ENCODE assay signal across 12 mouse cellular contexts in genomic region chr9:96573252-96573651, GRCm38 (mm10). TPM values are rescaled to one million over a fixed set of nuclear protein-coding genes. Genes with fewer than 3 reads are reported as not detected.
A peak's percentile ranks its signal among the peaks of the same experiment; 100 is the strongest.
DNase-seq lines count a peak whose midpoint lies in the region; ATAC-seq and TF ChIP-seq lines count a peak whose summit lies in the region.
"Had no signal": no experiment of that assay in that cellular context is flagged by ENCODE, and none has a peak within 500 bp of the region (broad histone marks: within the 10 kb centered on the region; RNA-seq: fewer than 3 reads in every experiment).

No protein-coding gene starts in this region.

- no peak overlapping the region for H3K9ac ChIP-seq in forebrain, postnatal 0 days
- H3K9ac ChIP-seq in forebrain, embryonic 11.5 days (ENCODE audit: low read length): no peak overlapping the region
- H3K9ac ChIP-seq in liver, postnatal 0 days (replicated peaks): no peak overlapping the region
- H3K9ac ChIP-seq in liver, embryonic 12.5 days: no peak overlapping the region

- in situ Hi-C loops in Patski (cut with MboI; ENCODE audit: low pct_unique_long_range_greater_than_20kb): no loop called here

- H3K4me3 ChIP-seq in forebrain, postnatal 0 days (ENCODE audit: low read depth, low read length): no peak overlapping the region
- no peak overlapping the region for H3K4me3 ChIP-seq in forebrain, embryonic 11.5 days (ENCODE audit: low read depth, low read length)
- H3K4me3 ChIP-seq in liver, postnatal 0 days (ENCODE audit: low read depth, low read length): no peak overlapping the region
- no peak overlapping the region for H3K4me3 ChIP-seq in liver, embryonic 12.5 days
- H3K4me3 ChIP-seq: myocyte had no signal

- CTCF ChIA-PET in Patski (lab: Charles Lee): interaction anchor here (1.0 to 3.2 kb wide), 3 partner anchors 80 to 224 kb away, joined by 4 to 16 read pairs (median 5); no protein-coding TSS in a partner anchor

- peak; percentile 18 for DNase-seq in forebrain, postnatal 0 days
- no peak for DNase-seq in forebrain, embryonic 11.5 days (ENCODE audit: low spot score)
- no peak for DNase-seq in liver, postnatal 0 days
- no peak for DNase-seq in Patski (ENCODE audit: low read depth, low spot score)
- peak; percentile 66 for DNase-seq in naive thymus-derived CD4-positive, alpha-beta T cell, adult 2 months (ENCODE audit: low read depth)
- DNase-seq in thymus, postnatal 25 days: no peak
- DNase-seq in urinary bladder, postnatal 36 days (ENCODE audit: low spot score in 2 of 2): no peak
- DNase-seq: cerebellum, postnatal 36 days; gastrocnemius, postnatal 14 days had no signal

- POLR2A ChIA-PET in Patski (lab: Charles Lee): no interaction called here

- no peaks in the 10 kb centered on the region for H3K4me1 ChIP-seq in forebrain, postnatal 0 days (ENCODE audit: insufficient read depth)
- no peaks in the 10 kb centered on the region for H3K4me1 ChIP-seq in forebrain, embryonic 11.5 days (replicated peaks; ENCODE audit: control insufficient read depth, insufficient read depth, low read length)
- H3K4me1 ChIP-seq in liver, postnatal 0 days (ENCODE audit: insufficient read depth): no peaks in the 10 kb centered on the region
- H3K4me1 ChIP-seq in liver, embryonic 12.5 days: no peaks in the 10 kb centered on the region

- no peak overlapping the region for H3K4me2 ChIP-seq in forebrain, postnatal 0 days (ENCODE audit: low read depth)
- H3K4me2 ChIP-seq in forebrain, embryonic 11.5 days (ENCODE audit: low read depth, low read length, severe bottlenecking): no peak overlapping the region
- no peak overlapping the region for H3K4me2 ChIP-seq in liver, postnatal 0 days (ENCODE audit: low read depth, low read length)
- no peak overlapping the region for H3K4me2 ChIP-seq in liver, embryonic 12.5 days

- WGBS in forebrain, postnatal 0 days: 2% methylated on average over 1 of the region's 1 CpGs
- WGBS in forebrain, embryonic 11.5 days: 19% methylated on average over 1 of the region's 1 CpGs
- 3% methylated on average over 1 of the region's 1 CpGs for WGBS in liver, postnatal 0 days (ENCODE audit: insufficient replicate concordance)
- 5% methylated on average over 1 of the region's 1 CpGs for WGBS in liver, embryonic 12.5 days (ENCODE audit: insufficient replicate concordance)

- H3K9me3 ChIP-seq in forebrain, postnatal 0 days (ENCODE audit: low read length): no peaks in the 10 kb centered on the region
- H3K9me3 ChIP-seq in forebrain, embryonic 11.5 days (ENCODE audit: control insufficient read depth, low read length): no peaks in the 10 kb centered on the region
- H3K9me3 ChIP-seq in liver, postnatal 0 days (ENCODE audit: low read length): no peaks in the 10 kb centered on the region
- no peaks in the 10 kb centered on the region for H3K9me3 ChIP-seq in liver, embryonic 12.5 days (replicated peaks)

- H3K27ac ChIP-seq in forebrain, postnatal 0 days (ENCODE audit: low read depth, low read length): no peak overlapping the region
- no peak overlapping the region for H3K27ac ChIP-seq in forebrain, embryonic 11.5 days (ENCODE audit: low read depth, low read length)
- no peak overlapping the region for H3K27ac ChIP-seq in liver, postnatal 0 days (ENCODE audit: low read depth)
- H3K27ac ChIP-seq in liver, embryonic 12.5 days: no peak overlapping the region

- peaks cover 21% of the 10 kb centered on the region for H3K36me3 ChIP-seq in forebrain, postnatal 0 days (ENCODE audit: insufficient read depth)
- no peaks in the 10 kb centered on the region for H3K36me3 ChIP-seq in forebrain, embryonic 11.5 days (ENCODE audit: control insufficient read depth, insufficient read depth, low read length)
- peaks cover 10% of the 10 kb centered on the region for H3K36me3 ChIP-seq in liver, postnatal 0 days (replicated peaks; ENCODE audit: insufficient read depth, low read length)
- peaks cover 17% of the 10 kb centered on the region for H3K36me3 ChIP-seq in liver, embryonic 12.5 days

- no peaks in the 10 kb centered on the region for H3K27me3 ChIP-seq in forebrain, postnatal 0 days (ENCODE audit: insufficient read depth, low read length)
- no peaks in the 10 kb centered on the region for H3K27me3 ChIP-seq in forebrain, embryonic 11.5 days (ENCODE audit: control insufficient read depth, insufficient read depth, low read length)
- no peaks in the 10 kb centered on the region for H3K27me3 ChIP-seq in liver, postnatal 0 days (ENCODE audit: insufficient read depth, low read length)
- no peaks in the 10 kb centered on the region for H3K27me3 ChIP-seq in liver, embryonic 12.5 days (replicated peaks)
- H3K27me3 ChIP-seq in Patski: no peaks in the 10 kb centered on the region

- peak; percentile 93 for TF ChIP-seq CTCF in forebrain, postnatal 0 days (IDR thresholded peaks at IDR 0.05; ENCODE audit: low read depth)
- peak; percentile 84 for TF ChIP-seq CTCF in liver, postnatal 0 days (IDR thresholded peaks at IDR 0.05; ENCODE audit: low read depth)
- peak; percentile 70 for TF ChIP-seq CTCF in Patski (IDR thresholded peaks at IDR 0.05)

- no peak for ATAC-seq in forebrain, postnatal 0 days
- ATAC-seq in forebrain, embryonic 11.5 days (replicated peaks; ENCODE audit: low FRiP score): no peak
- ATAC-seq in liver, postnatal 0 days: no peak
- no peak for ATAC-seq in liver, embryonic 12.5 days
- ATAC-seq in Patski: no peak

- no peak for TF ChIP-seq EP300 in liver, postnatal 0 days (IDR thresholded peaks at IDR 0.05; ENCODE audit: low read depth)

RNA-seq across cellular contexts. Expression of gene Gm28729, which starts 48.2 kb away (rescaled TPM):
- total RNA-seq in forebrain, postnatal 0 days (2014; rRNA removed): 0.33 and 0.38 TPM in 2 replicates
- 0.14 and 0.52 TPM in 2 replicates for polyA plus RNA-seq in forebrain, postnatal 0 days (2015; fragmentation: Nextera tagmentation; extraction: Ambion mirVana)
- polyA plus RNA-seq in forebrain, embryonic 11.5 days (2014; fragmentation: Nextera tagmentation; extraction: Ambion mirVana): not detected in 2 replicates
- polyA plus RNA-seq in liver, postnatal 0 days (2015; fragmentation: Nextera tagmentation; extraction: Ambion mirVana): not detected in 2 replicates
- polyA plus RNA-seq in liver, embryonic 12.5 days (2016; fragmentation: Nextera tagmentation; extraction: Ambion mirVana): not detected in 2 replicates
- not detected for polyA plus RNA-seq in Patski (2021)
- total RNA-seq: left cerebral cortex, postnatal 36 days had no signal
- polyA plus RNA-seq: myocyte had no signal

RNA-seq across cellular contexts. Expression of gene Rasa2, which starts 58.2 kb away (rescaled TPM):
- total RNA-seq in forebrain, postnatal 0 days (2014; rRNA removed): 21.5 and 23.2 TPM in 2 replicates
- polyA plus RNA-seq in forebrain, postnatal 0 days (2015; fragmentation: Nextera tagmentation; extraction: Ambion mirVana): 5.8 and 14.0 TPM in 2 replicates
- polyA plus RNA-seq in forebrain, embryonic 11.5 days (2014; fragmentation: Nextera tagmentation; extraction: Ambion mirVana): 15.8 and 16.9 TPM in 2 replicates
- polyA plus RNA-seq in liver, postnatal 0 days (2015; fragmentation: Nextera tagmentation; extraction: Ambion mirVana): 2.5 and 2.7 TPM in 2 replicates
- polyA plus RNA-seq in liver, embryonic 12.5 days (2016; fragmentation: Nextera tagmentation; extraction: Ambion mirVana): 4.3 and 4.9 TPM in 2 replicates
- polyA plus RNA-seq in Patski (2021): 14.6 TPM

Comparison
In these comparisons a context has a peak if more than half of its experiments do, and no peak if none do; other contexts are left out.
1. DNase-seq: peak in forebrain, postnatal 0 days (single experiment) and naive thymus-derived CD4-positive, alpha-beta T cell, adult 2 months (single experiment); none in forebrain, embryonic 11.5 days (single experiment), liver, postnatal 0 days (single experiment), Patski (single experiment), thymus, postnatal 25 days (single experiment) and urinary bladder, postnatal 36 days (0 of 2).
2. Peak in every context shown above with its lines, with median percentiles within 50 percentile points of each other: CTCF ChIP-seq.